Mouse (Mus musculus) heart, embryonic 14.5 days (tissue): ENCODE data around the gene Vps13a. TPM values are rescaled to one million over a fixed set of nuclear protein-coding genes. Genes with fewer than 3 reads are reported as not detected.

Experiments used
- ATAC-seq: fragments of 200-750 bp; cut with Nextera tagmentation; 2 replicates; pipeline ENCODE4 v1.8.0; 2017; ENCODE audit warnings: low read depth, moderate TSS enrichment; ENCODE audit not compliant: insufficient number of reproducible peaks, insufficient read depth, low FRiP score
- H3K27ac ChIP-seq, 2 experiments: fragments of 200-500 bp in 1 of 2; fragments of 300-500 bp in 1 of 2; sonication (generic) in 1 of 2; replicated peaks in 1 of 2; 2 replicates each; pipeline ENCODE4 v1.5.1; 2012 to 2014; ENCODE audit warnings: low read depth in 2 of 2, low read length in 2 of 2, control low read depth in 1 of 2, mild to moderate bottlenecking in 1 of 2, mixed read lengths in 1 of 2; ENCODE audit not compliant: control insufficient read depth in 1 of 2, insufficient read depth in 1 of 2
- H3K27me3 ChIP-seq: fragments of 300-500 bp; sonication (generic); 2 replicates; pipeline ENCODE4 v1.6.1; 2014; ENCODE audit warnings: mild to moderate bottlenecking, low read length, control low read depth; ENCODE audit not compliant: control insufficient read depth, insufficient read depth
- H3K36me3 ChIP-seq: fragments of 300-500 bp; sonication (generic); 2 replicates; pipeline ENCODE4 v1.6.1; 2014; ENCODE audit warnings: mild to moderate bottlenecking, control low read depth, low read length, mixed read lengths; ENCODE audit not compliant: control insufficient read depth, insufficient read depth
- H3K4me1 ChIP-seq, 2 experiments: fragments of 200-500 bp in 1 of 2; fragments of 300-500 bp in 1 of 2; sonication (generic) in 1 of 2; 2 replicates each; pipeline ENCODE4 v1.6.1; 2012 to 2014; ENCODE audit warnings: low read length in 2 of 2, control low read depth in 1 of 2, mixed read lengths in 1 of 2; ENCODE audit not compliant: control insufficient read depth in 2 of 2, insufficient read depth in 2 of 2
- H3K4me2 ChIP-seq: fragments of 300-500 bp; sonication (generic); 2 replicates; pipeline ENCODE4 v1.6.1; 2014; ENCODE audit warnings: mild to moderate bottlenecking, low read length
- H3K4me3 ChIP-seq, 2 experiments: fragments of 200-500 bp in 1 of 2; fragments of 300-500 bp in 1 of 2; sonication (generic) in 1 of 2; 2 replicates each; pipeline ENCODE4 v1.5.1; 2012 to 2014; ENCODE audit warnings: low read length in 2 of 2, mild to moderate bottlenecking in 2 of 2, control low read depth in 1 of 2, low read depth in 1 of 2, moderate library complexity in 1 of 2; ENCODE audit not compliant: control insufficient read depth in 1 of 2, insufficient read depth in 1 of 2
- H3K9ac ChIP-seq: fragments of 300-500 bp; sonication (generic); 2 replicates; pipeline ENCODE4 v1.6.1; 2014; ENCODE audit warnings: mild to moderate bottlenecking, low read length
- H3K9me3 ChIP-seq: fragments of 300-500 bp; sonication (generic); 2 replicates; pipeline ENCODE4 v1.6.1; 2016; ENCODE audit warnings: low read length, control low read depth; ENCODE audit not compliant: control insufficient read depth
- WGBS: fragments of 180-500 bp; shearing (Covaris S2); extraction: QIAGEN DNeasy Blood & Tissue Kit; methylation state at CpG from one replicate; pipeline ENCODE4 v1.1.7; 2014; 5-methylcytosine and 5-hydroxymethylcytosine counted together
- polyA plus RNA-seq: library from polyadenylated mRNA; unstranded; fragments of >200 nt; fragmentation: Nextera tagmentation; extraction: Ambion mirVana; gene quantifications from 2 replicates; pipeline ENCODE4 v1.2.1, GENCODE M21; 2014

Vps13a gene
- polyA plus RNA-seq = 10.7 and 11.3 TPM in 2 replicates

DNA sequence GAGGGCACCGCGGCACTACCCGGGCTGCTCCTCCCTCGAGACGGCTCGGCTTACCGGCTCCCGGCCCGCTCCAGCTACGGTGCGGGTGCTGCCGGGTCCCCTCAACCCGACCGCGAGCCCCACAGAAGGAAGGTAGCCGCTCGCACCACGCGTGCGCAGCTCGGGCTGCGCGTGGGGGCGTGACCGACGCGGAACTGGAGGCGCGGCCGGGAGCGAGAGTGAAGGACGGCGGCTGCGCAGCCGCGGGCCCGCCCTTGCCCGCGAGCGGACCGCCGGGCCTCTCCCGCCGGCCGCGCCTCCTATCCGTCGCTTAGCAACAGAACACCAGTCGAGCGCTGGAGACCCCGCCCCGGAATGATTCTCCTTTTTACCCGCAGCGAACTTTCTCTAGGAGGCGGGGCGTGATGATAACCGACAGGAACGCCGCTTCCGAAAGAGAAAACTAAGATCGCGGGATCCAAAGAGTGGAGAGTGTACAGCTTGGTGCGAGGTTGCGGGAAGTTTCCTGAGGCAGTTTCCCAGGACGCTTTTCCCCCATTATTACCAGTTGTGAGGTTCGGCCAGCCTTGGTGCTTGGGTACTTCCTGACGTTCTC lies at the start of gene Vps13a:
Gene Vps13a (minus strand): TSS at position 144 of the 595 bp plus-strand sequence.
- ATAC-seq = peak; percentile 98
- WGBS = under 1% methylated on average over 65 of the region's 67 CpGs
- peak within 1 kb of the TSS; percentile 82 for H3K4me2 ChIP-seq
- H3K4me1 ChIP-seq = peaks cover 0 to 4% of the 10 kb centered on the region in 2 experiments; a peak in 1 of 4 replicates
- peak within 1 kb of the TSS; percentile 28 to 45; a peak in 1 of 4 replicates for H3K27ac ChIP-seq
- peaks cover 8% of the 10 kb centered on the region; the same call in 1 of the 2 replicates for H3K27me3 ChIP-seq
- H3K9ac ChIP-seq = peak within 1 kb of the TSS; percentile 76
- no peaks in the 10 kb centered on the region for H3K9me3 ChIP-seq
- H3K4me3 ChIP-seq = peak within 1 kb of the TSS; percentile 72 to 77
- H3K36me3 ChIP-seq = no peaks in the 10 kb centered on the region

DNA sequence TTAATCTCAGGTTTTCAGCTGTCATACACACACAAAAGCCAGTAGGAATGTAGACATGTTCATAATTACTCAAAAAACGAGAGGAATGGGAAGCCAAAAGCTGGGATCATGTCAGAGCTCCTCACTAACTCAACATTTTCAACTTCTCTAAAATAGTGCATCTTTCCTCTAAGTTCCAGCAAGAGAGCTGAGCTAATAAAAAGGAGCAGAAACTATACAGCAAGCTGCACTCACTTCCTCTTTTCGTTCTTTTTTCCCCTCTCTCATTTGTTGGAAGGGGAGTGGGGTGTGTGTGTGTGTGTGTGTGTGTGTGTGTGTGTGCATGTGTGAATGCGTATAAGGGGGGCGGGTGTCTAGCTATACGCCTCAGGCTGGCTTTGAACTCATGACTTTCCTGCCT lies 46.9 kb upstream of the Vps13a start:
- 68% methylated on average over 5 of the region's 5 CpGs for WGBS
- no peak for ATAC-seq
- H3K27me3 ChIP-seq = no peaks in the 10 kb centered on the region

DNA sequence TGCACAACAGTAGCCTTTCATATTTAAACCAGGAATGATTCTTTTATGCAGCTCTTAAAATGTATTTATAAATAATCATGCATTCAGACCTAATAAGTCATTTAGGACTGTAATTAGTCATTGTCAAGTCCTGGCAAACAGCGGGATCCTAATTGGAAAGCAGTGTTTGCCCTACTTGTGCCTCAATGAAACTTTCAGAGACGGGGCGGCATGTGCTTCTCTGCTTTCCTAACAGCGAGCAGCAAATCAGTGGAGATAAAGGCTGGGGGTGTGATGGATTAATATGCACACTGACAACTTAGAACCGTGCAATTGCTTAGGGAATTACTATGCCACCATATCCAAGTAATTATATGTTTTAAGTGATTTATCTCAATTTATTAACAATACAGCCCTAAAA lies 44.5 kb upstream of the Vps13a start:
- H3K36me3 ChIP-seq = no peaks in the 10 kb centered on the region
- no peak for ATAC-seq
- H3K27ac ChIP-seq = no peak overlapping the region
- WGBS = 68% methylated on average over 5 of the region's 5 CpGs
- H3K9ac ChIP-seq = no peak overlapping the region
- H3K27me3 ChIP-seq = no peaks in the 10 kb centered on the region
- no peaks in the 10 kb centered on the region for H3K9me3 ChIP-seq
- no peak overlapping the region for H3K4me3 ChIP-seq
- H3K4me1 ChIP-seq = no peaks in the 10 kb centered on the region
- H3K4me2 ChIP-seq = no peak overlapping the region

More for the DNA sequence above, 46.9 kb upstream of the Vps13a start:
- Histone ChIP-seq H3K36me3 (no peaks in the 10 kb centered on the region), H3K27ac (no peak overlapping the region), H3K9ac (no peak overlapping the region), H3K4me3 (no peak overlapping the region), H3K9me3 (no peaks in the 10 kb centered on the region), H3K4me2 (no peak overlapping the region), H3K4me1 (no peaks in the 10 kb centered on the region)

DNA sequence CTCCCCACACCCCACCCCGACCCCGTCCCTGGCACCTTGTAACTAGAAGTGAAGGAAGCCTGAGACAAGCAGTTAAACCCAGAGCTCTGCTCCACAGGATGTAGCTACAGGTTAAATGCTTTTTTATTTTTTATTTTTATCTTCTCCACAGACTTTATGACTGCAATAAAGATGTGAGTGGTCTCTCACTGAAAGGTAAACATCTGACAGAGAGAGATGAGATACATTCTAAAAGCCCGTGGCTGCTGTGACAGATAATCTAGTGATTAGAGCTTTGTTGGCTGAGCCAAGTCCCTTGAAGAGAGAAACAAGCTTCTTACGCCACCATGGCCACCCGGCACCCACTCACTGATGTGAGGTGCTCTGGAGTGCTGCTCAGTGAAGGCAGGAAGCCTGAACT lies 34.1 kb upstream of the Vps13a start:
- H3K4me3 ChIP-seq = no peak overlapping the region
- ATAC-seq = no peak
- 25% methylated on average over 5 of the region's 5 CpGs for WGBS

DNA sequence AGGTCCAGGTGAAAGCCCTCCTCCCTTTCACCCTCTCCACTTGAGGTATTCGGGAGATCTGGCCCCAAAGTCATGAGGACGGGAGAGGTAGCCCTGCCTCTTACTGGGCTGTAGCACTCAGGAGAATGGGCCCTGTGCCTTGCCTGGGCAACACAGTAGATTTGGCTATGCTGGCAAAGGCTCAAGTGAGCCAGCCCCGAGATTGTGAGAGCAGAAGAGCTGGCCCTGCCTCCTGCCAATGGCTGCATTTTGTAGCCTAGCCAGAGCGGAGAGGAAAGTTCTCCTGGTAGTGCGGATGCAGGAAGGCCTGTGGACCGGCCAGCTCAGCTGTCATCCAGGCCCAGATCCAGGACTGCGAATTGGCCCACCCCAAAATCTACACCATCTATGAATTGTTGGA lies 32.6 kb upstream of the Vps13a start:
- H3K9ac ChIP-seq = no peak overlapping the region
- H3K36me3 ChIP-seq = no peaks in the 10 kb centered on the region
- no peak; the same call in 1 of the 2 replicates for ATAC-seq
- H3K4me1 ChIP-seq = no peaks in the 10 kb centered on the region
- H3K9me3 ChIP-seq = no peaks in the 10 kb centered on the region
- WGBS = 77% methylated on average over 7 of the region's 7 CpGs
- H3K27me3 ChIP-seq = no peaks in the 10 kb centered on the region
- H3K27ac ChIP-seq = no peak overlapping the region
- H3K4me2 ChIP-seq = no peak overlapping the region
- no peak overlapping the region for H3K4me3 ChIP-seq

More for the DNA sequence above, 34.1 kb upstream of the Vps13a start:
- no peaks in the 10 kb centered on the region for H3K27me3 ChIP-seq
- H3K9ac ChIP-seq = no peak overlapping the region
- no peaks in the 10 kb centered on the region for H3K36me3 ChIP-seq
- no peak overlapping the region for H3K4me2 ChIP-seq
- no peak overlapping the region for H3K27ac ChIP-seq
- H3K9me3 ChIP-seq = no peaks in the 10 kb centered on the region
- H3K4me1 ChIP-seq = no peaks in the 10 kb centered on the region

DNA sequence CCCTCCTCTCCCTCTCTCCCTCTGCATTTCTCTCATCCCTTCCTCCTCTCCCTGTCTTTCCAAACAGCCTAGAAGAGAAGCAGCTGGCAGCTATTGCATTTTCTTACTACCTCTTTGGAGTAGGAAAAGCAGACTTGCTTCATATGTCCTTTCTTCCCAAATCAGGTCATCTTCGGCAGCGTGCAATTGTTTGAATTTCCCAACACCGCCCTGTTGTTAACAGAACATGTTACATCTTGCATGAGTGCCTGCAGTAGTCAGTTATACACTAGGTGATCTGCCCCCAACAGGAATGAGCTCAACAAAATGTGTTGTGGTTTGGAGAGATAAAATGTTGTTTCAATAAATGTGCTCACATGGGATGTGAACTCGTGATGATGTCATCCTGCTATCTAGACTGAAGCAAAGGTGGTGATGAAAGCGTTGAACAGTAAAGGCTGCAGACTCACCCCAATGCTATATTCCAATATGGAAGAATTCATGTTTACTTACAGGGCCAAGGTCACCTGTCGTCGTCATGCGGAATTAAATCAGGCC lies 31.4 kb upstream of the Vps13a start:
- ATAC-seq = no peak
- H3K27ac ChIP-seq = no peak overlapping the region
- no peaks in the 10 kb centered on the region for H3K9me3 ChIP-seq
- H3K4me3 ChIP-seq = no peak overlapping the region
- no peaks in the 10 kb centered on the region for H3K27me3 ChIP-seq
- no peaks in the 10 kb centered on the region for H3K36me3 ChIP-seq
- H3K9ac ChIP-seq = no peak overlapping the region
- no peaks in the 10 kb centered on the region for H3K4me1 ChIP-seq
- H3K4me2 ChIP-seq = no peak overlapping the region
- WGBS = 74% methylated on average over 8 of the region's 8 CpGs

DNA sequence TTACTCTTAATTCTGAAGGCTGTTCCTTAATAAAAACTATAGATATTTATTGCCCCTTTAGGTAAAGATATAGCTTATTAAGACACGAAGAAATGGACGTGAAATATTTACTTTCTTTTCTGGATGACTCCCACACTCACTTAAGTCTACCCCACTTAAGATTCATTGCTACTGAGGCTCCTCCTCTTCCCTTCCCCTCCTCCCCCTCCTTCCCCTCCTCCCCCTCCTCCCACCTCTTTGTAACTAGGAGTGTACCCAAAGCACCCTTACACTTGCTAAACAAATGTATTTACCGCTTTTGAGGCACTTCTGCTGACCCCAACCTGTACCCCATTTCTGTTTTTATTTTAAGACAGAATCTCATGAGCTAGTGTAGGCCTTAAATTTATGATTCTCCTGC lies 24.4 kb upstream of the Vps13a start:
- no peak overlapping the region for H3K27ac ChIP-seq
- no peak overlapping the region for H3K4me2 ChIP-seq

DNA sequence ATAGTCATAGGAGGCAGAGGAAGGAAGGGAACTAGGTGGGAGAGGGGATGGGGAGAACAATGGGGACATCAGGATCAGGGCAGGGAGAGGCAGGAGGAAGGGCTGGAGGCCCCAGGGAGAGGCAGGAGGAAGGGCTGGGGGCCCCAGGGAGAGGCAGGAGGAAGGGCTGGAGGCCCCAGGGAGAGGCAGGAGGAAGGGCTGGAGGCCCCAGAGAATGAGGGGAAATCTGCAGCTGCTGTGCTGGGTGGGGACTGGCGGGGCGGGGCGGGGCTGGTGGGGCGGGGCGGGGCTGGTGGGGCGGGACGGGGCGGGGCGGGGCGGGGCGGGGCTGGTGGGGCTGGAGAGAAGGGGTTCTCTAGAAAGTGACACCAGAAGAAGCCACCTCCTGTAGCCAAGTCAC lies 23.8 kb upstream of the Vps13a start:
- Histone ChIP-seq H3K9ac (no peak overlapping the region), H3K27ac (no peak overlapping the region), H3K9me3 (no peaks in the 10 kb centered on the region), H3K36me3 (no peaks in the 10 kb centered on the region), H3K4me3 (no peak overlapping the region), H3K4me1 (no peaks in the 10 kb centered on the region), H3K4me2 (no peak overlapping the region), H3K27me3 (no peaks in the 10 kb centered on the region)
- WGBS = no CpG with 5 or more reads among the region's 11 CpGs
- ATAC-seq = no peak

More for the DNA sequence above, 24.4 kb upstream of the Vps13a start:
- ATAC-seq = no peak
- H3K9ac ChIP-seq = no peak overlapping the region
- H3K4me3 ChIP-seq = no peak overlapping the region
- H3K27me3 ChIP-seq = no peaks in the 10 kb centered on the region
- H3K4me1 ChIP-seq = no peaks in the 10 kb centered on the region
- no peaks in the 10 kb centered on the region for H3K9me3 ChIP-seq
- WGBS = 45% methylated on average over 3 of the region's 3 CpGs
- H3K36me3 ChIP-seq = no peaks in the 10 kb centered on the region
